Mouse (Mus musculus) forebrain, embryonic 10.5 days (tissue): ENCODE measurements around the gene Zfp329. TPM values are rescaled to one million over a fixed set of nuclear protein-coding genes. Genes with fewer than 3 reads are reported as not detected.

Experiments used
- DNase-seq: peaks from one replicate; pipeline ENCODE4 v3.0.0-alpha.2; 2017; ENCODE audit warnings: low spot score; ENCODE audit errors: extremely low spot score
- H3K27ac ChIP-seq: fragments of 300-500 bp; sonication (generic); 2 replicates; pipeline ENCODE4 v1.5.1; 2016; ENCODE audit warnings: mild to moderate bottlenecking
- H3K27me3 ChIP-seq: fragments of 300-500 bp; sonication (generic); 2 replicates; pipeline ENCODE4 v1.6.1; 2016; ENCODE audit warnings: mild to moderate bottlenecking; ENCODE audit not compliant: poor library complexity, severe bottlenecking
- H3K36me3 ChIP-seq: fragments of 300-500 bp; sonication (generic); replicated peaks from 2 replicates; pipeline ENCODE4 v1.6.1; 2016; ENCODE audit warnings: mild to moderate bottlenecking, moderate library complexity
- H3K4me1 ChIP-seq: fragments of 300-500 bp; sonication (generic); 2 replicates; pipeline ENCODE4 v1.6.1; 2016
- H3K4me3 ChIP-seq: fragments of 300-500 bp; sonication (generic); 2 replicates; pipeline ENCODE4 v1.5.1; 2016; ENCODE audit warnings: mild to moderate bottlenecking, moderate library complexity
- H3K9me3 ChIP-seq: fragments of 300-500 bp; sonication (generic); 2 replicates; pipeline ENCODE4 v1.6.1; 2016; ENCODE audit warnings: mild to moderate bottlenecking, moderate library complexity
- WGBS: fragments of 180-500 bp; shearing (Covaris S2); methylation state at CpG from one replicate; pipeline ENCODE4 v1.1.7; 2016; 5-methylcytosine and 5-hydroxymethylcytosine counted together
- polyA plus RNA-seq: library from polyadenylated mRNA; unstranded; fragments of >200 nt; fragmentation: Nextera tagmentation; extraction: Ambion mirVana; gene quantifications from 2 replicates; pipeline ENCODE4 v1.2.1, GENCODE M21; 2016

The Zfp329 gene
- polyA plus RNA-seq, 1 experiment from 2014 or later, result 17.8 TPM

DNA sequence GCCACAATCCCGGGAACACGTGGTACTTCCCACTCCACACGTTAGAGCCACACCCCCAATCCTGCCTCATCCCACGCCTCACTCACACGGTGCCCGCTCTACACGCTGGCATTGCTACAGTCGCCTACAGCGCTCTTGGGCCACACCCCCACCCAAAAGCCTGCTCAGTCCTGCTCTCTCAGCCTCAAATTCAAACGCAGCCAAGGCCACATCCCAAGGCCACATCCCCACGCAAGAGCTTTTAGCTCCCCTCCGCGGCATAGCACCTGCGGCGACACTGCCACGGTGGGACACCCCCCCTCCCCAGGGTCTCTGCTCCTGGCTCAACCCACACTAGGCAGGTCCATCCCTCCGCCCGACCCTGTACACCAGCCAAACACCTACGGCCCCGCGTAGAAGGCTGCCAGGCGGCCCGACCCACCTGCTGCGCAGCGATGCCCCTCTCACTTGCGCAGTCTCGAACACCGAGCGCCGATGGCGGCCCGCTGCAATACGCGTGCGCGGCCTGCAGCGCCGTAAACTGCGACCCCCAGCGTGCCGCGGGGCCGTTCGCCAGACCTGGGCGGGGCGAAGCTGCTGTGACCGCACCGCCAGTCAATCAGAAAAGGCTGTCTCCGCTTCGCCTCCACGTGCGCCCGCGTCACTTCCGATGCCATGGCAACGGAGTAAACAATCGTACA lies 38.4 kb downstream of the Zfp329 start:
- peak; percentile 85 for DNase-seq
- H3K27me3 ChIP-seq, result no peaks in the 10 kb centered on the region
- WGBS, result under 1% methylated on average over 57 of the region's 57 CpGs
- H3K9me3 ChIP-seq, result 0 out of 2 replicates have a peak, but pooled peaks cover under 1% of the 10 kb centered on the region
- peaks cover 3% of the 10 kb centered on the region for H3K36me3 ChIP-seq
- peak overlapping the region; percentile 83 for H3K4me3 ChIP-seq
- H3K4me1 ChIP-seq, result peaks cover 15% of the 10 kb centered on the region
- peak overlapping the region; percentile 88 for H3K27ac ChIP-seq

DNA sequence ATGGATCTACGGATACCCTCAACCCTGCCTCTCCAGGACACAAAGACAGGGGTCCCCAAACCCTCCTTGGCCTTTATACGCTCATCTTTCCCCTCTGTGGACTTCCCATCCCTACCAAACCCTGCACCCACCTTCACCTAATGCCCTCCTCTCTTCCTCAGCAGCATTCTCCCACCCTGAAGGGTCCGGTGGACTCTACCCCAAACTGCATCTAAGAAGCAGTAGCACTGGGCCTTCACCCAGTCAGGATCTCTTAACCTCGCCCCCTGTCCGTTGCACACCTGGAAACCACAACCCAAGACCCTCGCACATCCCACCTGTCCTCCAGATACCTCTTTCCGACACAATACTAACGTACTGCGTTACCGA lies 38.9 kb downstream of the Zfp329 start:
- DNase-seq, result no peak
- Histone ChIP-seq H3K4me3 (peak overlapping the region; percentile 83), H3K9me3 (peaks cover 6% of the 10 kb centered on the region; the same call in 1 of the 2 replicates), H3K27ac (peak overlapping the region; percentile 88), H3K36me3 (peaks cover 8% of the 10 kb centered on the region), H3K4me1 (peaks cover 15% of the 10 kb centered on the region), H3K27me3 (no peaks in the 10 kb centered on the region)
- WGBS, result 20% methylated on average over 10 of the region's 10 CpGs

DNA sequence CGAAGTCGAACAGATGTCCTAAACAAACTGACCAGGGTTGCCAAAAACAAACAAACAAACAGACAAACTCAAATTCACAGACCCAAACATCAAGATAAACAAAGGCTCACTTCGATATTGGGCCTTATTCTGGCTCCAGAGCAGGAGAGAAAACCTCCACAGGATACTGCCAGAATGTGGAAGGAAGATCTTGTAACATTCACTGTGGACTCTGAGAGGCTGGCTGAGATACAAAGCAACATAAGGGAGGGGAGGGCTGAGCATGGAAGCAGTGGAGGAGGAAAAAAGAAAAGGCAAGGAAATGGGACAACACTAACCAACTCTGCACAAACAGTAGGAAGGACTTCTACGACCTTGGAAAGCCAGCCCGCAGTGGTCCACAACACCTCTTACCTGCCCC lies 39.5 kb downstream of the Zfp329 start:
- Histone ChIP-seq H3K4me3 (peak overlapping the region; percentile 83; the same call in 1 of the 2 replicates), H3K27me3 (no peaks in the 10 kb centered on the region), H3K27ac (no peak overlapping the region), H3K9me3 (peaks cover 6% of the 10 kb centered on the region; the same call in 1 of the 2 replicates), H3K36me3 (peaks cover 14% of the 10 kb centered on the region), H3K4me1 (peaks cover 15% of the 10 kb centered on the region)
- DNase-seq, result peak; percentile 10
- WGBS, result 90% methylated on average over 5 of the region's 5 CpGs

GRCm38 (mm10) chr7:12774606-12775005 lies 44.1 kb downstream of the Zfp329 start:
- no peak overlapping the region for H3K27ac ChIP-seq
- no peak overlapping the region for H3K4me3 ChIP-seq
- H3K27me3 ChIP-seq, result no peaks in the 10 kb centered on the region
- H3K9me3 ChIP-seq, result peaks cover 6% of the 10 kb centered on the region; the same call in 1 of the 2 replicates
- H3K4me1 ChIP-seq, result peaks cover 4% of the 10 kb centered on the region
- no peak for DNase-seq
- H3K36me3 ChIP-seq, result peaks cover 55% of the 10 kb centered on the region
- WGBS, result 97% methylated on average over 1 of the region's 1 CpGs

GRCm38 (mm10) chr7:12774111-12774510 lies 44.5 kb downstream of the Zfp329 start:
- no peaks in the 10 kb centered on the region for H3K4me1 ChIP-seq
- no peak overlapping the region for H3K4me3 ChIP-seq
- H3K27me3 ChIP-seq, result no peaks in the 10 kb centered on the region
- peaks cover 60% of the 10 kb centered on the region for H3K36me3 ChIP-seq
- peaks cover 6% of the 10 kb centered on the region; the same call in 1 of the 2 replicates for H3K9me3 ChIP-seq
- 92% methylated on average over 9 of the region's 9 CpGs for WGBS
- no peak overlapping the region for H3K27ac ChIP-seq
- no peak for DNase-seq

Other genes starting within 250 kb of the Zfp329 start
- gene Vmn2r53, start 210.1 kb downstream of the Zfp329 start, polyA plus RNA-seq, result not detected in 2 replicates
- gene Vmn2r54, start 178.5 kb downstream of the Zfp329 start, polyA plus RNA-seq, result not detected in 2 replicates
- not detected in 2 replicates for gene Vmn2r55, start 133.9 kb downstream of the Zfp329 start, polyA plus RNA-seq
- gene Vmn2r56, start 83.9 kb downstream of the Zfp329 start, polyA plus RNA-seq, result not detected in 2 replicates
- gene Zscan18, start 15.2 kb downstream of the Zfp329 start, polyA plus RNA-seq, result 12.3 and 13.2 TPM in 2 replicates
- 28.7 and 30.1 TPM in 2 replicates for gene Zfp110, start 15.9 kb upstream of the Zfp329 start, polyA plus RNA-seq
- 4.4 and 5.1 TPM in 2 replicates for gene Zfp128, start 62.3 kb upstream of the Zfp329 start, polyA plus RNA-seq
- gene Zscan22, start 79.0 kb upstream of the Zfp329 start, polyA plus RNA-seq, result 18.5 and 19.8 TPM in 2 replicates
- 1,023 and 1,050 TPM in 2 replicates for gene Rps5, start 103.4 kb upstream of the Zfp329 start, polyA plus RNA-seq
- gene Rnf225, start 108.6 kb upstream of the Zfp329 start, polyA plus RNA-seq, result 0.55 and 1.0 TPM in 2 replicates
- 10.5 and 11.1 TPM in 2 replicates for gene Zfp324, start 147.0 kb upstream of the Zfp329 start, polyA plus RNA-seq
- gene Zfp446, start 159.0 kb upstream of the Zfp329 start, polyA plus RNA-seq, result 16.5 and 17.7 TPM in 2 replicates
- gene Slc27a5, start 179.3 kb upstream of the Zfp329 start, polyA plus RNA-seq, result not detected in 2 replicates
- 415 and 417 TPM in 2 replicates for gene Trim28, start 180.3 kb upstream of the Zfp329 start, polyA plus RNA-seq
- gene Zbtb45, start 191.2 kb upstream of the Zfp329 start, polyA plus RNA-seq, result 29.7 and 30.7 TPM in 2 replicates
- gene Chmp2a, start 215.9 kb upstream of the Zfp329 start, polyA plus RNA-seq, result 97.3 and 102 TPM in 2 replicates
- 82.9 and 88.7 TPM in 2 replicates for gene Ube2m, start 219.4 kb upstream of the Zfp329 start, polyA plus RNA-seq
- 3.9 and 4.3 TPM in 2 replicates for gene Mzf1, start 235.9 kb upstream of the Zfp329 start, polyA plus RNA-seq